Mouse (Mus musculus) liver, embryonic 16.5 days (tissue): ENCODE measurements around the gene She. TPM values are rescaled to one million over a fixed set of nuclear protein-coding genes. Genes with fewer than 3 reads are reported as not detected.

Source experiments
- ATAC-seq: fragments of 200-750 bp; cut with Nextera tagmentation; 2 replicates; pipeline ENCODE4 v1.8.0; 2017; ENCODE audit warnings: low read depth, mild to moderate bottlenecking, moderate number of reproducible peaks, moderate library complexity
- H3K27ac ChIP-seq: fragments of 300-500 bp; sonication (generic); 2 replicates; pipeline ENCODE4 v1.5.1; 2014; ENCODE audit warnings: mild to moderate bottlenecking, low read length
- H3K27me3 ChIP-seq: fragments of 300-500 bp; sonication (generic); 2 replicates; pipeline ENCODE4 v1.6.1; 2014; ENCODE audit warnings: low read depth, low read length, mixed read lengths; ENCODE audit not compliant: control insufficient read depth, insufficient read depth
- H3K36me3 ChIP-seq: fragments of 300-500 bp; sonication (generic); 2 replicates; pipeline ENCODE4 v1.6.1; 2014; ENCODE audit warnings: mild to moderate bottlenecking; ENCODE audit not compliant: control insufficient read depth, insufficient read depth
- H3K4me1 ChIP-seq: fragments of 300-500 bp; sonication (generic); 2 replicates; pipeline ENCODE4 v1.6.1; 2014; ENCODE audit warnings: low read depth, low read length, mixed read lengths; ENCODE audit not compliant: control insufficient read depth
- H3K4me2 ChIP-seq: fragments of 300-500 bp; sonication (generic); 2 replicates; pipeline ENCODE4 v1.6.1; 2014; ENCODE audit warnings: low read depth, low read length, mixed read lengths
- H3K4me3 ChIP-seq: fragments of 300-500 bp; sonication (generic); 2 replicates; pipeline ENCODE4 v1.5.1; 2014; ENCODE audit warnings: low read depth, mild to moderate bottlenecking, low read length
- H3K9ac ChIP-seq: fragments of 300-500 bp; sonication (generic); 2 replicates; pipeline ENCODE4 v1.6.1; 2014; ENCODE audit warnings: low read depth, low read length
- H3K9me3 ChIP-seq: fragments of 300-500 bp; sonication (generic); replicated peaks from 2 replicates; pipeline ENCODE4 v1.6.1; 2016; ENCODE audit warnings: low read length; ENCODE audit not compliant: control insufficient read depth
- WGBS: fragments of 180-500 bp; shearing (Covaris S2); extraction: QIAGEN DNeasy Blood & Tissue Kit; methylation state at CpG from one replicate; pipeline ENCODE4 v1.1.7; 2014; ENCODE audit not compliant: insufficient replicate concordance; 5-methylcytosine and 5-hydroxymethylcytosine counted together
- polyA plus RNA-seq: library from polyadenylated mRNA; unstranded; fragments of >200 nt; fragmentation: Nextera tagmentation; extraction: Ambion mirVana; gene quantifications from 2 replicates; pipeline ENCODE4 v1.2.1, GENCODE M21; 2015

Gene She
- polyA plus RNA-seq, 1 experiment from 2014 or later: 1.1 TPM

DNA sequence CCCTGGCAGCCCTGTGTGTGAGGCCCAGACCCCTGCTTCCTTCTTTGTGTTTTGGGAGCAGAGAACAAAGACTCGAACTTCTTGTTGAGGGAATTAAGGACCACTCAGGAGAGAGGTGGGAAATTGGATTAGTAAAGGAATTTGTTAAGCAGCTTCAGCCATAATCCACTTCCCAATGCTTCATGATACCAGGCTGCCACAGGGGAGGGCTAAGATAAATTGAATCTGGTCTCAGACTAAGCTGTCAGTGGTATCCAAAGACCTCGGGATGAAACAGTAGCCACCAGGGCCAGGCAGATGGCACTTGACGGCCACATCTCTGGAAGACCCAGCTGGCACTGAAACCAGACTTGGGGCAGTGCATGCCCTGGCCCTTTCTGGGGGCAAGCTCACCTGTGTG is 47.3 kb downstream of the She start:
- 60% methylated on average over 3 of the region's 3 CpGs for WGBS

DNA sequence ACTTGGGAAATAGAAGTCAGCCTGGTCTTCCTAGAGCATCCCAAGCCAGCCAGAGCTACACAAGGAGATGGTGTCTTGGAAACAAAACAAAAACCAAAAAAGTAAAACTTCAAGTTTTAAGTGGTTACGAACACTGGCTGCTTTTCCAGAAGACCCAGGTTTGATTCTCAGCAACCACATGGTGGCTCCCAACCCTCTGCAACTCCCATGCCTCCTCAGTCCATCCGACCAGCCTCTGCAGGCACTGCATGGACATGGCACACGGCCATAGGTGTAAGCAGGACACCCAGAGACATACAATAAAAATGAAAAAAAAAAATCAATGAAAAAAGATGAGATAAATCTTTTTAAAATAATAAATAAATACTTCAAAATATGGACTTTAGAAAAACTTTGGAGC is 48.2 kb downstream of the She start:
- WGBS: 63% methylated on average over 3 of the region's 3 CpGs
- H3K4me2 ChIP-seq: no peak overlapping the region
- no peak overlapping the region for H3K4me3 ChIP-seq
- no peak for ATAC-seq
- H3K9ac ChIP-seq: no peak overlapping the region
- H3K27ac ChIP-seq: no peak overlapping the region
- no peaks in the 10 kb centered on the region for H3K9me3 ChIP-seq
- H3K27me3 ChIP-seq: no peaks in the 10 kb centered on the region
- H3K36me3 ChIP-seq: peaks cover 2% of the 10 kb centered on the region; the same call in 1 of the 2 replicates
- peaks cover 28% of the 10 kb centered on the region for H3K4me1 ChIP-seq

More for the DNA sequence above, 47.3 kb downstream of the She start:
- no peaks in the 10 kb centered on the region for H3K27me3 ChIP-seq
- no peaks in the 10 kb centered on the region for H3K9me3 ChIP-seq
- no peak overlapping the region for H3K27ac ChIP-seq
- no peak for ATAC-seq
- H3K9ac ChIP-seq: no peak overlapping the region
- no peak overlapping the region for H3K4me3 ChIP-seq
- peaks cover 2% of the 10 kb centered on the region; the same call in 1 of the 2 replicates for H3K36me3 ChIP-seq
- no peak overlapping the region for H3K4me2 ChIP-seq
- H3K4me1 ChIP-seq: peaks cover 21% of the 10 kb centered on the region

DNA sequence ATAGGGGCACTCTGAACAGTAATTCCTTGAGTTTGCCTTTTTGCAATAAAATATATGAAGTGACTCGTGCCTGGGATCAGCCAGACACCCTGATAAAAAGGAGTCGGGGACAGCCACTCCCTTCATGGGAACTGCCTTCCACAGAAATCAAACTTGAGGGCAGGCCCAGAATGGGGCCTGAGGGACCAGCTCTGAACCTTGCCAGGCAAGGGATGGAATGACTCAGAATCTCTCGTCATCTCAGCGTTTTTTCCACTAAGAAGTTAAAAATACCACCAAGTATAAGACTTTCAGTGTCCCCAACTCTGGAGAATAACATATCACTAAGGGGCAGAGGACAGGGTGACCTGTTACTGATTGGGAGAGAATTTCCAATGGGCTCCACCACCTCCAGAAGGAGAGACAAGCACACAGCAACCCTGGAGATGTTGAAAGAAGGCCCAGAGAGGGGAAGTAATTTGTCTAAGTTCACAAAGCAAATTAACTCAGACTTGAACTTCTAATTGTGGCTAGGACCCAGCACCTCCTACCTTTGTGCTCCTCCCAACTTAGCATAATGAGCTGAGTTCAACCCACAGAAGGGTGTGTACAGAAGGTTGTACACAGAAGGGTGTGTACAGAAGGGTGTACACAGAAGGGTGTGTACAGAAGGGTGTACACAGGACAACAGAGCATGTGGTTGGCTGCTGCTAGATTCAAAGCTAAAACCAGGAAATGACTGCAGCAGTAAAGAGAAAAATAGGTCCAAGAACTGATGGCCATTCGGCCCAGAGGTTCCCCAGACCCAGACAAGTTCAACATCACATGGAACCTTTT is 49.1 kb downstream of the She start:
- Histone ChIP-seq H3K27me3 (no peaks in the 10 kb centered on the region), H3K4me2 (no peak overlapping the region; the same call in 1 of the 2 replicates), H3K4me1 (peaks cover 28% of the 10 kb centered on the region), H3K9me3 (no peaks in the 10 kb centered on the region), H3K4me3 (no peak overlapping the region), H3K9ac (no peak overlapping the region), H3K27ac (peak overlapping the region; percentile 91), H3K36me3 (peaks cover 2% of the 10 kb centered on the region; the same call in 1 of the 2 replicates)
- WGBS: 30% methylated on average over 5 of the region's 5 CpGs
- peak; percentile 87 for ATAC-seq

DNA sequence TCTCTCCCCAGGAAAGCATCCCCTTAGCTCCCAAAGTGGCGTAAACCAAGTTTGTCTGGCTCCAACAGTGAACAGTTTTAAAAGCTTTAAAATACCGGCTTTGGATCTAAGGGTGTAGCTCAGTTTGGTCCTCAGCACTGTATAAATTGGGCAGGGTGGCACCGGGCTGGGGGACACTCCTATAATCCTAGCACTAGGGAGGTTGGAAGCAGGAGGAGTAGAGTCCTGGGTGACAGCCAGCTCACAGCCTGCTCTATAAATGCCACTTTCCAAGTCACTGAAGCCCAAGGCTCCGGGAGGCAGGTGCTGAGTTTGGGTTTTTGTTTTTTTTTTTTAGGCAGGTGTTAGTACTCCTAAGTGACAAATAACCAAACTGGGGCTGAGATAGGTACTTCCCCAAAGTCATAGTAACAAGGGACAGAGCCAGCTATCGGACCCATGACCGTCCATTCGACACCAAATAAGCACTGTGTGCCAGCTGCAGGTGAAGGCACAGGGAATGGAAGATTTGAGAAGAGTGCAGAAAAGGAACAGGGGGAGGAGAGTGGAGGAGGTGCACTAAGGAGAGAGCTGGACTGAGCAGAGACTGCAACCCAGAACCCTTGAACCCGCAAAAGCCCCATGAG is 51.5 kb downstream of the She start:
- ATAC-seq: no peak
- H3K4me3 ChIP-seq: no peak overlapping the region
- H3K27ac ChIP-seq: no peak overlapping the region
- H3K36me3 ChIP-seq: no peaks in the 10 kb centered on the region
- H3K4me1 ChIP-seq: peaks cover 32% of the 10 kb centered on the region
- 78% methylated on average over 8 of the region's 8 CpGs for WGBS
- H3K9ac ChIP-seq: no peak overlapping the region
- H3K27me3 ChIP-seq: no peaks in the 10 kb centered on the region
- H3K4me2 ChIP-seq: no peak overlapping the region
- H3K9me3 ChIP-seq: no peaks in the 10 kb centered on the region

DNA sequence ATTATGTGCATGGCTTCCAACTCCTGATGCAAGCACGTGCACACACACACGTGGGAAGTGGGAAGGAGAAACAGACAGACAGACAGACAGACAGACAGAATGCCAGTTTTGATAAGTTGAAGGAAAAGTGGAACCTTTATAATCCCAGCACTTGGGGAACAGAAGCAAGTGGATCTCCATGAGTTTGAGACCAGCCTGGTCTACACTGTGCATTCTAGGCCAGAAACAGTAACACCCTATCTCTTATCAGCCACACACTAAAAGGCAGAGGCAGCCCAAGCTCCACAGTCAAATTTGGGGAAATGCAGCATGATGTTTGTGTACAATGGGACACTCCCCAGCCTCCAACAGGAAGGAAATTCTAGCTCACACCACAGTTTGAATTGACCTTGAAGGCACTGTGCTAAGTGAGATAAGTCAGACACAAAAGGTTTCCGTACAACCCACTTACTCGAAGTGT is 52.4 kb downstream of the She start:
- ATAC-seq: no peak
- Histone ChIP-seq H3K27me3 (no peaks in the 10 kb centered on the region), H3K9me3 (no peaks in the 10 kb centered on the region), H3K27ac (no peak overlapping the region; the same call in 1 of the 2 replicates), H3K36me3 (no peaks in the 10 kb centered on the region), H3K4me2 (no peak overlapping the region), H3K9ac (no peak overlapping the region), H3K4me1 (peaks cover 38% of the 10 kb centered on the region), H3K4me3 (no peak overlapping the region)
- WGBS: 22% methylated on average over 4 of the region's 4 CpGs

DNA sequence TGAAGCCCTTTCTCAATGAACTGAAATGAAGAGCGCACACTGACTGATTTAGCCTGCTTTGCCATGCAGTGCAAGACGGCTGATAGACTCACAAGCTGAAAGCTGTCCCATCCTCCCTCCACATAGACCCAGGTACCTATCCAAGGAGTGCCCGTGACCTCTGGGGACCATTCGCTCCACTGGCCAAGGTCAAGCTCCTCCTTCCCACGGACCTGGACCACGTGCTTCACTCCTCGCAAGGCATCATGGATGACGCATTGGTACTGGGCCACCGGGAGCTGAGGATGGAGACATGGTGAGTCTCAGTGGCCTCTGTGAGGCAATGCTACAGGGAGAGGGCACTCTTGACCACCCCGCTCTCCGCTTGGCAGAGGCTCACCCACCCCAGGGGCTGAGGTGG is 54.6 kb downstream of the She start:
- Histone ChIP-seq H3K9ac (no peak overlapping the region), H3K9me3 (no peaks in the 10 kb centered on the region), H3K4me1 (peaks cover 25% of the 10 kb centered on the region), H3K27ac (no peak overlapping the region), H3K4me3 (no peak overlapping the region), H3K27me3 (no peaks in the 10 kb centered on the region), H3K4me2 (no peak overlapping the region), H3K36me3 (no peaks in the 10 kb centered on the region)
- ATAC-seq: no peak
- WGBS: 88% methylated on average over 11 of the region's 11 CpGs

DNA sequence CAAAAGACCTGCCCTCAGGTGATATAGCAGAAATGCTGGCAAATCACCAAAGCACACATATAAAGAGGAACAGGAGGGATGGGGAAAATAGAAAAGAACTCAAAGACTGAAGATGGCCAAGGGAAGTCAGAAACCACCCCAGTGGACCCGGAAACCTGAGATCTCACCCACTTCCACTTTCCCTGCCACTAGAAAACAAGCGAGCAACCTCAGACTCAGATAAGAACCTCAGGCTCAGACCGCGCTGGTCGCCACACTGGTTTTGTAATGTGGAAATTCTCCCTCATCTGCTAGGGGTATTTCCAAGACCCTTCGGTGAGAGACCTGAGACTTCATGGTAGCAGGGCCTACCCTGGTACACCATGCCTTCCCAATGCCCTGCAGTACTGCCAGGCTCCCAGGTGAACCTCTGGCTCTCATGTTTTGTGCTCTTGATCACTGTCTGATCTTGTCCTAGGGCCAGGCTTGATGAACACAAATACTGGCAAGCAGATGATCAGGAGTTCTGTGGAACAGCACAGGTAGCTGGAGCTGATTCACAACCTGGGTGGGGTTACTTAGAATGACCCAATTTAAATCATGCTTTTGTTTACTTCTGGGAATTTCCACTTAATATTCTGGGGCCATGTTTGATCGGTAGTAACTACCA is 56.5 kb downstream of the She start:
- Histone ChIP-seq H3K36me3 (no peaks in the 10 kb centered on the region), H3K9me3 (no peaks in the 10 kb centered on the region), H3K27me3 (no peaks in the 10 kb centered on the region), H3K4me2 (no peak overlapping the region), H3K27ac (0 out of 2 replicates have a peak overlapping the region, but pooled peaks have one; percentile 17), H3K9ac (no peak overlapping the region), H3K4me1 (peaks cover 22% of the 10 kb centered on the region), H3K4me3 (no peak overlapping the region)
- no peak for ATAC-seq
- 35% methylated on average over 7 of the region's 7 CpGs for WGBS

DNA sequence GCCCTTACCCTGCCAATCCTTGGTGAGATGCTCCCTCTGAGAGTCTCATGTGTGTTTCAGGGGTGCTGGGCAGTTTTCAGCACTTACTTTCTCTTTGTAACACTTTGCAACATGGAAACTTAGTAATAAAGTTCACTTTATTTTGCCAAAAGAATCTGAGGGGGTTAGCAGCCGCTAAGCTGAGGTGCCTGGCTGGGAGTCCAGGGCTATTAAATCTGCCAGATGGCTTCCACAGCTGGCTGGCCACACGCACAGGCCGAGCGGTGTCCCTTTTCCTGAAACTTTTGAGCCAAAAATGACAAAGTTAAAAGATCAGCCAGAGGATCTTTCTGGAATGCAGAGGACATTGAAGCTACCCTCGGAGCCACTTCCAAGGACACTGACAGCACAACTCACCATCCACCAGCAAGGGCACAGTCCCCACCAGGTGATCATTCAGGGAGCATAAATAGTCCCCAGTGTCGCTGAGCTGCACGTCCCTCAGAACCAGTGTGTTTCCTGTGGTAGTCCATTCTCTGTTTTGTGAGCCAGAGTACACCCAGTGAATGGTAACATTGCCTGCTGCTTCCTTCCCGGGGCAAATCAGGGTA is 58.8 kb downstream of the She start:
- no peak overlapping the region for H3K9ac ChIP-seq
- H3K9me3 ChIP-seq: no peaks in the 10 kb centered on the region
- no peak for ATAC-seq
- WGBS: 60% methylated on average over 8 of the region's 8 CpGs
- no peak overlapping the region for H3K4me3 ChIP-seq
- no peak overlapping the region for H3K27ac ChIP-seq
- no peak overlapping the region for H3K4me2 ChIP-seq
- H3K27me3 ChIP-seq: no peaks in the 10 kb centered on the region
- no peaks in the 10 kb centered on the region for H3K36me3 ChIP-seq
- H3K4me1 ChIP-seq: peaks cover 11% of the 10 kb centered on the region
